ENCODE assay signal across 8 mouse cellular contexts in genomic region chr10:5823291-5823739, GRCm38 (mm10). TPM values are rescaled to one million over a fixed set of nuclear protein-coding genes. Genes with fewer than 3 reads are reported as not detected.
DNase-seq lines count a peak whose midpoint lies in the region; ATAC-seq lines count a peak whose summit lies in the region.

No protein-coding gene starts in this region.

- intact Hi-C loops in heart, postnatal 10 days (cut with DNase I), result loop anchor here (1.0 kb wide), 1 partner anchor 18 kb away; the partner anchor contains the start of gene Fbxo5

- peak; percentile 1; the same call in 1 of the 2 replicates for ATAC-seq in heart, embryonic 13.5 days (ENCODE audit: extremely low read depth, insufficient number of reproducible peaks, low FRiP score, low TSS enrichment)
- no peak for ATAC-seq in hindbrain, embryonic 16.5 days
- ATAC-seq in midbrain, embryonic 15.5 days (replicated peaks), result no peak

- peak overlapping the region; percentile 92 for H3K4me3 ChIP-seq in heart, embryonic 13.5 days
- peak overlapping the region; percentile 99 for H3K4me3 ChIP-seq in hindbrain, embryonic 16.5 days (ENCODE audit: low read length)
- peak overlapping the region; percentile 99 for H3K4me3 ChIP-seq in midbrain, embryonic 15.5 days

- H3K27me3 ChIP-seq in heart, embryonic 13.5 days (replicated peaks), result no peaks in the 10 kb centered on the region
- no peaks in the 10 kb centered on the region for H3K27me3 ChIP-seq in hindbrain, embryonic 16.5 days (replicated peaks; ENCODE audit: control insufficient read depth, insufficient read depth, low read length)
- H3K27me3 ChIP-seq in midbrain, embryonic 15.5 days (replicated peaks), result no peaks in the 10 kb centered on the region

- H3K27ac ChIP-seq in heart, embryonic 13.5 days (replicated peaks), result peak overlapping the region; percentile 90
- H3K27ac ChIP-seq in hindbrain, embryonic 16.5 days (ENCODE audit: low read depth, low read length), result peak overlapping the region; percentile 90
- H3K27ac ChIP-seq in midbrain, embryonic 15.5 days, result peak overlapping the region; percentile 87

- peak overlapping the region; percentile 87 for H3K4me2 ChIP-seq in heart, embryonic 13.5 days
- H3K4me2 ChIP-seq in hindbrain, embryonic 16.5 days (ENCODE audit: low read length), result peak overlapping the region; percentile 94
- H3K4me2 ChIP-seq in midbrain, embryonic 15.5 days, result peak overlapping the region; percentile 75

- peak overlapping the region; percentile 96 for H3K9ac ChIP-seq in heart, embryonic 13.5 days
- peak overlapping the region; percentile 95 for H3K9ac ChIP-seq in hindbrain, embryonic 16.5 days (ENCODE audit: low read depth, low read length)
- H3K9ac ChIP-seq in midbrain, embryonic 15.5 days, result peak overlapping the region; percentile 85

- WGBS in heart, embryonic 13.5 days, result under 1% methylated on average over 37 of the region's 37 CpGs
- WGBS in hindbrain, embryonic 16.5 days, result 1% methylated on average over 37 of the region's 37 CpGs
- under 1% methylated on average over 37 of the region's 37 CpGs for WGBS in midbrain, embryonic 15.5 days

- peaks cover 18% of the 10 kb centered on the region for H3K4me1 ChIP-seq in heart, embryonic 13.5 days
- H3K4me1 ChIP-seq in hindbrain, embryonic 16.5 days (ENCODE audit: control insufficient read depth, insufficient read depth, low read depth, low read length), result peaks cover 19% of the 10 kb centered on the region
- H3K4me1 ChIP-seq in midbrain, embryonic 15.5 days, result peaks cover 28% of the 10 kb centered on the region

- DNase-seq in heart, postnatal 10 days, result no peak
- peak; percentile 36 for DNase-seq in 416B (ENCODE audit: low read depth)
- peak; percentile 67 for DNase-seq in cerebellum, adult 9-11 months
- DNase-seq in urinary bladder, postnatal 4 days (ENCODE audit: low spot score in 2 of 2), result no peak
- no peak for DNase-seq in spleen, postnatal 14 days (ENCODE audit: low spot score in 2 of 2)

- H3K36me3 ChIP-seq in heart, embryonic 13.5 days, result peaks cover 33% of the 10 kb centered on the region
- peaks cover 11% of the 10 kb centered on the region; the same call in 1 of the 2 replicates for H3K36me3 ChIP-seq in hindbrain, embryonic 16.5 days (ENCODE audit: control insufficient read depth, insufficient read depth, low read length)
- H3K36me3 ChIP-seq in midbrain, embryonic 15.5 days (replicated peaks), result 0 out of 2 replicates have a peak, but pooled peaks cover 5% of the 10 kb centered on the region

- H3K9me3 ChIP-seq in heart, embryonic 13.5 days, result no peaks in the 10 kb centered on the region
- H3K9me3 ChIP-seq in hindbrain, embryonic 16.5 days (ENCODE audit: control insufficient read depth, low read length), result no peaks in the 10 kb centered on the region
- H3K9me3 ChIP-seq in midbrain, embryonic 15.5 days, result no peaks in the 10 kb centered on the region

RNA-seq across cellular contexts. Expression of gene Mtrf1l, which starts 0.4 kb away (rescaled TPM):
- polyA plus RNA-seq in heart, embryonic 13.5 days (2015; fragmentation: Nextera tagmentation; extraction: Ambion mirVana), result 10.3 and 11.3 TPM in 2 replicates
- total RNA-seq in heart, postnatal 10 days (2021), result 1 to 10 TPM; 7.2 to 8.2 TPM
- polyA plus RNA-seq in hindbrain, embryonic 16.5 days (2015; fragmentation: Nextera tagmentation; extraction: Ambion mirVana), result 9.6 and 10.7 TPM in 2 replicates
- polyA plus RNA-seq in midbrain, embryonic 15.5 days (2015; fragmentation: Nextera tagmentation; extraction: Ambion mirVana), result 10.6 and 12.7 TPM in 2 replicates

RNA-seq across cellular contexts. Expression of gene Fbxo5, which starts 17.9 kb away (rescaled TPM):
- polyA plus RNA-seq in heart, embryonic 13.5 days (2015; fragmentation: Nextera tagmentation; extraction: Ambion mirVana), result 46.6 and 48.7 TPM in 2 replicates
- total RNA-seq in heart, postnatal 10 days (2021), result 1 to 10 TPM; 6.1 to 7.0 TPM
- polyA plus RNA-seq in hindbrain, embryonic 16.5 days (2015; fragmentation: Nextera tagmentation; extraction: Ambion mirVana), result 14.3 and 17.4 TPM in 2 replicates
- polyA plus RNA-seq in midbrain, embryonic 15.5 days (2015; fragmentation: Nextera tagmentation; extraction: Ambion mirVana), result 11.5 and 12.0 TPM in 2 replicates

Comparison
In these comparisons a context has a peak if more than half of its experiments do, and no peak if none do; other contexts are left out.
1. DNase-seq: peak in 416B (single experiment) and cerebellum, adult 9-11 months (single experiment); none in heart, postnatal 10 days (0 of 2), urinary bladder, postnatal 4 days (0 of 2) and spleen, postnatal 14 days (0 of 2).
2. Peak in every context shown above with its lines, with median percentiles within 50 percentile points of each other: H3K27ac ChIP-seq, H3K4me2 ChIP-seq, H3K4me3 ChIP-seq and H3K9ac ChIP-seq.